Mouse (Mus musculus) cerebellum, adult 2 months (tissue): ENCODE measurements around the gene Brd4.

Experiments used
- CTCF ChIP-seq: fragments of 200-500 bp; IDR thresholded peaks from 2 replicates; pipeline ENCODE4 v1.5.1; 2011; ENCODE audit warnings: low read depth, mild to moderate bottlenecking, control low read depth, low read length, moderate library complexity, borderline replicate concordance; ENCODE audit not compliant: insufficient read depth
- POLR2A ChIP-seq: fragments of 200-500 bp; IDR thresholded peaks from 2 replicates; pipeline ENCODE4 v1.6.1; 2011; ENCODE audit warnings: low read length, control low read depth, borderline replicate concordance; ENCODE audit not compliant: insufficient read depth

- TF ChIP-seq CTCF, result no peak
- TF ChIP-seq POLR2A, result no peak
Observed at GRCm38 (mm10) chr17:32258869-32259268, 25.7 kb downstream of the Brd4 start.
